Mouse (Mus musculus) liver, embryonic 11.5 days (tissue): ENCODE measurements around the gene Gss. TPM values are rescaled to one million over a fixed set of nuclear protein-coding genes. Genes with fewer than 3 reads are reported as not detected.

Source experiments
- ATAC-seq: fragments of 200-750 bp; cut with Nextera tagmentation; replicated peaks from 2 replicates; pipeline ENCODE4 v1.8.0; 2017; ENCODE audit warnings: moderate number of reproducible peaks, mild to moderate bottlenecking, moderate TSS enrichment, moderate library complexity; ENCODE audit not compliant: low FRiP score
- DNase-seq: peaks from one replicate; pipeline ENCODE4 v3.0.0-alpha.2; 2017; ENCODE audit warnings: low spot score
- H3K27ac ChIP-seq: fragments of 300-500 bp; sonication (generic); 2 replicates; pipeline ENCODE4 v1.5.1; 2014; ENCODE audit warnings: mild to moderate bottlenecking, low read depth, low read length, control low read depth
- H3K27me3 ChIP-seq: fragments of 300-500 bp; sonication (generic); replicated peaks from 2 replicates; pipeline ENCODE4 v1.6.1; 2014; ENCODE audit warnings: low read length, mixed read lengths; ENCODE audit not compliant: control insufficient read depth, insufficient read depth
- H3K36me3 ChIP-seq: fragments of 300-500 bp; sonication (generic); 2 replicates; pipeline ENCODE4 v1.6.1; 2014; ENCODE audit warnings: mild to moderate bottlenecking, low read length, moderate library complexity, mixed read lengths; ENCODE audit not compliant: control insufficient read depth, insufficient read depth
- H3K4me1 ChIP-seq: fragments of 300-500 bp; sonication (generic); replicated peaks from 2 replicates; pipeline ENCODE4 v1.6.1; 2014; ENCODE audit warnings: low read length, mixed read lengths; ENCODE audit not compliant: control insufficient read depth, insufficient read depth
- H3K4me2 ChIP-seq: fragments of 300-500 bp; sonication (generic); 2 replicates; pipeline ENCODE4 v1.6.1; 2014; ENCODE audit warnings: mild to moderate bottlenecking, control low read depth, moderate library complexity
- H3K4me3 ChIP-seq: fragments of 300-500 bp; sonication (generic); 2 replicates; pipeline ENCODE4 v1.5.1; 2014; ENCODE audit warnings: low read depth, low read length, control low read depth
- H3K9ac ChIP-seq: fragments of 300-500 bp; sonication (generic); 2 replicates; pipeline ENCODE4 v1.6.1; 2014; ENCODE audit warnings: low read depth, low read length, control low read depth
- H3K9me3 ChIP-seq: fragments of 300-500 bp; sonication (generic); 2 replicates; pipeline ENCODE4 v1.6.1; 2016; ENCODE audit warnings: low read length, inconsistent platforms, mixed read lengths; ENCODE audit not compliant: control insufficient read depth
- WGBS: fragments of 180-500 bp; shearing (Covaris S2); extraction: QIAGEN DNeasy Blood & Tissue Kit; methylation state at CpG from one replicate; pipeline ENCODE4 v1.1.7; 2014; 5-methylcytosine and 5-hydroxymethylcytosine counted together
- polyA plus RNA-seq: library from polyadenylated mRNA; unstranded; fragments of >200 nt; fragmentation: Nextera tagmentation; extraction: Ambion mirVana; gene quantifications from 2 replicates; pipeline ENCODE4 v1.2.1, GENCODE M21; 2014

Gss gene
- polyA plus RNA-seq, 1 experiment from 2014 or later: 60.5 TPM

GRCm38 (mm10) chr2:155633121-155633520, 40.5 kb upstream of the Gss start:
- H3K36me3 ChIP-seq: peaks cover 30% of the 10 kb centered on the region
- no peaks in the 10 kb centered on the region for H3K9me3 ChIP-seq
- H3K27me3 ChIP-seq: peaks cover 51% of the 10 kb centered on the region
- H3K9ac ChIP-seq: no peak overlapping the region
- ATAC-seq (no peak), DNase-seq (no peak)
- WGBS: 71% methylated on average over 19 of the region's 19 CpGs
- H3K4me1 ChIP-seq: peaks cover 7% of the 10 kb centered on the region
- H3K4me3 ChIP-seq: no peak overlapping the region
- no peak overlapping the region for H3K4me2 ChIP-seq
- no peak overlapping the region for H3K27ac ChIP-seq

- H3K36me3 ChIP-seq: peaks cover 25% of the 10 kb centered on the region
- ATAC-seq: no peak
- no peak overlapping the region for H3K9ac ChIP-seq
- no peak overlapping the region for H3K27ac ChIP-seq
- WGBS: 75% methylated on average over 30 of the region's 30 CpGs
- peaks cover 58% of the 10 kb centered on the region for H3K27me3 ChIP-seq
- no peak overlapping the region for H3K4me2 ChIP-seq
- H3K4me1 ChIP-seq: peaks cover 7% of the 10 kb centered on the region
- no peak for DNase-seq
- H3K4me3 ChIP-seq: no peak overlapping the region
- H3K9me3 ChIP-seq: no peaks in the 10 kb centered on the region
Measured at GRCm38 (mm10) chr2:155632138-155632936, 39.7 kb upstream of the Gss start.

- 22% methylated on average over 43 of the region's 43 CpGs for WGBS
- peaks cover 24% of the 10 kb centered on the region for H3K36me3 ChIP-seq
- no peak for DNase-seq
Measured at GRCm38 (mm10) chr2:155630590-155631416, 38.2 kb upstream of the Gss start.

GRCm38 (mm10) chr2:155630153-155630552, 37.5 kb upstream of the Gss start:
- H3K36me3 ChIP-seq: peaks cover 19% of the 10 kb centered on the region
- peaks cover 7% of the 10 kb centered on the region for H3K4me1 ChIP-seq
- no peaks in the 10 kb centered on the region for H3K9me3 ChIP-seq
- peak overlapping the region; percentile 3; the same call in 1 of the 2 replicates for H3K4me3 ChIP-seq
- H3K4me2 ChIP-seq: no peak overlapping the region; the same call in 1 of the 2 replicates
- DNase-seq (no peak), ATAC-seq (no peak)
- WGBS: 25% methylated on average over 20 of the region's 20 CpGs
- peaks cover 73% of the 10 kb centered on the region for H3K27me3 ChIP-seq
- no peak overlapping the region for H3K9ac ChIP-seq
- no peak overlapping the region for H3K27ac ChIP-seq

More at GRCm38 (mm10) chr2:155630590-155631416, 38.2 kb upstream of the Gss start:
- peaks cover 7% of the 10 kb centered on the region for H3K4me1 ChIP-seq
- peaks cover 69% of the 10 kb centered on the region for H3K27me3 ChIP-seq
- H3K9ac ChIP-seq: no peak overlapping the region
- no peaks in the 10 kb centered on the region for H3K9me3 ChIP-seq
- H3K4me3 ChIP-seq: no peak overlapping the region
- no peak for ATAC-seq
- no peak overlapping the region for H3K27ac ChIP-seq
- H3K4me2 ChIP-seq: no peak overlapping the region; the same call in 1 of the 2 replicates

GRCm38 (mm10) chr2:155629231-155629661, 36.6 kb upstream of the Gss start:
- Histone ChIP-seq H3K9ac (0 out of 2 replicates have a peak overlapping the region, but pooled peaks have one; percentile 26), H3K9me3 (no peaks in the 10 kb centered on the region), H3K27ac (no peak overlapping the region), H3K4me1 (peaks cover 7% of the 10 kb centered on the region), H3K36me3 (peaks cover 10% of the 10 kb centered on the region; the same call in 1 of the 2 replicates), H3K4me2 (peak overlapping the region; percentile 71), H3K4me3 (peak overlapping the region; percentile 43), H3K27me3 (peaks cover 73% of the 10 kb centered on the region)
- WGBS: 2% methylated on average over 35 of the region's 35 CpGs
- ATAC-seq (no peak), DNase-seq (no peak)

- Histone ChIP-seq H3K27me3 (peaks cover 69% of the 10 kb centered on the region), H3K9me3 (no peaks in the 10 kb centered on the region), H3K27ac (no peak overlapping the region), H3K4me3 (no peak overlapping the region), H3K9ac (no peak overlapping the region; the same call in 1 of the 2 replicates), H3K4me2 (no peak overlapping the region), H3K4me1 (peaks cover 7% of the 10 kb centered on the region), H3K36me3 (peaks cover 7% of the 10 kb centered on the region; the same call in 1 of the 2 replicates)
- ATAC-seq (no peak), DNase-seq (no peak)
- WGBS: 79% methylated on average over 13 of the region's 13 CpGs
Measured at GRCm38 (mm10) chr2:155628519-155628918, 35.9 kb upstream of the Gss start.

- H3K4me1 ChIP-seq: peaks cover 7% of the 10 kb centered on the region
- no peak overlapping the region for H3K9ac ChIP-seq
- DNase-seq: no peak
- 81% methylated on average over 9 of the region's 9 CpGs for WGBS
- peaks cover 69% of the 10 kb centered on the region for H3K27me3 ChIP-seq
- H3K36me3 ChIP-seq: peaks cover 7% of the 10 kb centered on the region; the same call in 1 of the 2 replicates
- no peak overlapping the region for H3K4me3 ChIP-seq
- ATAC-seq: no peak
- no peak overlapping the region for H3K4me2 ChIP-seq
- H3K9me3 ChIP-seq: no peaks in the 10 kb centered on the region
- no peak overlapping the region for H3K27ac ChIP-seq
Measured at GRCm38 (mm10) chr2:155628112-155628511, 35.5 kb upstream of the Gss start.

GRCm38 (mm10) chr2:155627030-155627738, 34.6 kb upstream of the Gss start:
- H3K27me3 ChIP-seq: peaks cover 63% of the 10 kb centered on the region
- H3K27ac ChIP-seq: no peak overlapping the region
- H3K9ac ChIP-seq: no peak overlapping the region
- DNase-seq (peak; percentile 80), ATAC-seq (no peak)
- H3K36me3 ChIP-seq: peaks cover 2% of the 10 kb centered on the region; the same call in 1 of the 2 replicates
- H3K4me3 ChIP-seq: no peak overlapping the region
- no peaks in the 10 kb centered on the region for H3K9me3 ChIP-seq
- peaks cover 10% of the 10 kb centered on the region for H3K4me1 ChIP-seq
- WGBS: 43% methylated on average over 21 of the region's 21 CpGs
- no peak overlapping the region for H3K4me2 ChIP-seq
